Mouse (Mus musculus) heart, embryonic 14.5 days (tissue): ENCODE measurements at regions not wholly inside any gene's neighbourhood (a gene's known extent, or its start where the extent isn't known, plus 50 kb on each side); places are given as distances from the start of the nearest gene placed in this dataset.
A peak's percentile ranks its signal among the peaks of the same experiment; 100 is the strongest.

Source experiments
- ATAC-seq: fragments of 200-750 bp; cut with Nextera tagmentation; 2 replicates; pipeline ENCODE4 v1.8.0; 2017; ENCODE audit warnings: low read depth, moderate TSS enrichment; ENCODE audit not compliant: insufficient number of reproducible peaks, insufficient read depth, low FRiP score
- H3K27ac ChIP-seq, 2 experiments: fragments of 200-500 bp in 1 of 2; fragments of 300-500 bp in 1 of 2; sonication (generic) in 1 of 2; replicated peaks in 1 of 2; 2 replicates each; pipeline ENCODE4 v1.5.1; 2012 to 2014; ENCODE audit warnings: low read depth in 2 of 2, low read length in 2 of 2, control low read depth in 1 of 2, mild to moderate bottlenecking in 1 of 2, mixed read lengths in 1 of 2; ENCODE audit not compliant: control insufficient read depth in 1 of 2, insufficient read depth in 1 of 2
- H3K27me3 ChIP-seq: fragments of 300-500 bp; sonication (generic); 2 replicates; pipeline ENCODE4 v1.6.1; 2014; ENCODE audit warnings: mild to moderate bottlenecking, low read length, control low read depth; ENCODE audit not compliant: control insufficient read depth, insufficient read depth
- H3K36me3 ChIP-seq: fragments of 300-500 bp; sonication (generic); 2 replicates; pipeline ENCODE4 v1.6.1; 2014; ENCODE audit warnings: mild to moderate bottlenecking, control low read depth, low read length, mixed read lengths; ENCODE audit not compliant: control insufficient read depth, insufficient read depth
- H3K4me1 ChIP-seq, 2 experiments: fragments of 200-500 bp in 1 of 2; fragments of 300-500 bp in 1 of 2; sonication (generic) in 1 of 2; 2 replicates each; pipeline ENCODE4 v1.6.1; 2012 to 2014; ENCODE audit warnings: low read length in 2 of 2, control low read depth in 1 of 2, mixed read lengths in 1 of 2; ENCODE audit not compliant: control insufficient read depth in 2 of 2, insufficient read depth in 2 of 2
- H3K4me2 ChIP-seq: fragments of 300-500 bp; sonication (generic); 2 replicates; pipeline ENCODE4 v1.6.1; 2014; ENCODE audit warnings: mild to moderate bottlenecking, low read length
- H3K4me3 ChIP-seq, 2 experiments: fragments of 200-500 bp in 1 of 2; fragments of 300-500 bp in 1 of 2; sonication (generic) in 1 of 2; 2 replicates each; pipeline ENCODE4 v1.5.1; 2012 to 2014; ENCODE audit warnings: low read length in 2 of 2, mild to moderate bottlenecking in 2 of 2, control low read depth in 1 of 2, low read depth in 1 of 2, moderate library complexity in 1 of 2; ENCODE audit not compliant: control insufficient read depth in 1 of 2, insufficient read depth in 1 of 2
- H3K9ac ChIP-seq: fragments of 300-500 bp; sonication (generic); 2 replicates; pipeline ENCODE4 v1.6.1; 2014; ENCODE audit warnings: mild to moderate bottlenecking, low read length
- H3K9me3 ChIP-seq: fragments of 300-500 bp; sonication (generic); 2 replicates; pipeline ENCODE4 v1.6.1; 2016; ENCODE audit warnings: low read length, control low read depth; ENCODE audit not compliant: control insufficient read depth
- WGBS: fragments of 180-500 bp; shearing (Covaris S2); extraction: QIAGEN DNeasy Blood & Tissue Kit; methylation state at CpG from one replicate; pipeline ENCODE4 v1.1.7; 2014; 5-methylcytosine and 5-hydroxymethylcytosine counted together

- Histone ChIP-seq H3K36me3 (no peaks in the 10 kb centered on the region), H3K4me2 (no peak overlapping the region), H3K4me1 (peaks cover 0 to 2% of the 10 kb centered on the region in 2 experiments; a peak in 1 of 4 replicates), H3K9me3 (no peaks in the 10 kb centered on the region), H3K9ac (no peak overlapping the region), H3K27ac (no peak overlapping the region), H3K4me3 (no peak overlapping the region), H3K27me3 (no peaks in the 10 kb centered on the region)
- ATAC-seq = no peak
- 92% methylated on average over 9 of the region's 9 CpGs for WGBS
Measured at GRCm38 (mm10) chr14:53845646-53846045, 408.3 kb downstream of the Dad1 start.

GRCm38 (mm10) chr14:53832553-53832952 lies 421.4 kb downstream of the Dad1 start:
- H3K4me3 ChIP-seq = no peak overlapping the region
- H3K27me3 ChIP-seq = no peaks in the 10 kb centered on the region
- 80% methylated on average over 3 of the region's 3 CpGs for WGBS
- no peak for ATAC-seq
- H3K9me3 ChIP-seq = no peaks in the 10 kb centered on the region
- H3K27ac ChIP-seq = no peak overlapping the region
- no peak overlapping the region for H3K9ac ChIP-seq
- H3K36me3 ChIP-seq = no peaks in the 10 kb centered on the region
- H3K4me1 ChIP-seq = no peaks in the 10 kb centered on the region
- H3K4me2 ChIP-seq = no peak overlapping the region

- no peaks in the 10 kb centered on the region for H3K4me1 ChIP-seq
- no peak overlapping the region for H3K27ac ChIP-seq
- no peak overlapping the region for H3K4me2 ChIP-seq
- no peaks in the 10 kb centered on the region for H3K36me3 ChIP-seq
- H3K9me3 ChIP-seq = no peaks in the 10 kb centered on the region
- H3K9ac ChIP-seq = no peak overlapping the region
- no peaks in the 10 kb centered on the region for H3K27me3 ChIP-seq
- no peak for ATAC-seq
- H3K4me3 ChIP-seq = no peak overlapping the region
- WGBS = 73% methylated on average over 6 of the region's 6 CpGs
Measured at GRCm38 (mm10) chr14:53831651-53832050, 422.3 kb downstream of the Dad1 start.

GRCm38 (mm10) chr14:53830717-53831116 lies 423.2 kb downstream of the Dad1 start:
- no peaks in the 10 kb centered on the region for H3K9me3 ChIP-seq
- ATAC-seq = no peak
- no peak overlapping the region for H3K9ac ChIP-seq
- 41% methylated on average over 1 of the region's 1 CpGs for WGBS
- no peaks in the 10 kb centered on the region for H3K27me3 ChIP-seq
- H3K27ac ChIP-seq = no peak overlapping the region
- H3K4me3 ChIP-seq = no peak overlapping the region
- no peak overlapping the region for H3K4me2 ChIP-seq
- no peaks in the 10 kb centered on the region for H3K4me1 ChIP-seq
- H3K36me3 ChIP-seq = no peaks in the 10 kb centered on the region

DNA sequence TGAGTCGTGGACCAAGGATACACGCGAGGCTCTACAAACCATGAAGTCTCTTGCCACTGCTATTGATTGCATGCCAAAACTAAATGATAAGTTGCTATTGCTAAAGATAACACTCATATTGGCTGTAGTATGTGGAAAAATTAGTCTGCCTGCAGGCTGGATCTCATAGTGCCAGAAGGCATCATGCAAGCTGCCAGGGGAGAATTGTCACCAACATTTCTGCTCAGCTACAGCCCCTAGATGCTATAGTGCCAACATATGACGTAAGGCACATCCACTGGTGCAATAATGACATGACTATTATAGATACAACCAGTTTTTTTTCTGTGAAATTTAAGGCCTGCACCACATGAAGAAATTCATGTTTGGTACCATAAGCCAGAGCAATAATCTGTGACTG lies 427.1 kb downstream of the Dad1 start:
- Histone ChIP-seq H3K36me3 (no peaks in the 10 kb centered on the region), H3K9ac (no peak overlapping the region), H3K4me1 (no peaks in the 10 kb centered on the region), H3K9me3 (no peaks in the 10 kb centered on the region), H3K4me3 (no peak overlapping the region), H3K27ac (no peak overlapping the region), H3K4me2 (no peak overlapping the region), H3K27me3 (no peaks in the 10 kb centered on the region)
- no peak for ATAC-seq
- 82% methylated on average over 4 of the region's 4 CpGs for WGBS

DNA sequence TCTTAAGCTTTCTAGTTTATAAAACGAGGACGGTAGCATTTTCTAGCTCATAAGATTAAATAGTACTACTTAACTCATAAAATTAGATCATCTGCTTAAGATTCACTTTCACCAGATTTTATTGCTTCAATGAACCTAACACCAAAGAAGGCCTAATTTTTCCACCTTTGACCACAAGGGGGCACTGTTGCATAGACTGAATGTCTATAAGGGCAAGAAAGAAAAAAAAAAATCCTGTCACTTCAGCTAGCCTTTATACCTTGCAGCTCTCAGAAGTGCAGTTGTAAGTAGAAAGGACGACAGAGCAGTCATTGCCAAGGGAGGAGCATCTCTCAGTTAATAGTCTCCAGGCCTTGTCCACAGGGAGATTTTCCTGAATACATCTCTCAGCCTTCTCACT lies 447.7 kb downstream of the Dad1 start:
- Histone ChIP-seq H3K9me3 (no peaks in the 10 kb centered on the region), H3K9ac (no peak overlapping the region), H3K36me3 (no peaks in the 10 kb centered on the region), H3K4me1 (0 out of 4 replicates have a peak, but pooled peaks cover 0 to 2% of the 10 kb centered on the region in 2 experiments), H3K4me2 (no peak overlapping the region), H3K27me3 (no peaks in the 10 kb centered on the region), H3K27ac (no peak overlapping the region), H3K4me3 (no peak overlapping the region)
- ATAC-seq = no peak
- WGBS = 11% methylated on average over 3 of the region's 3 CpGs

GRCm38 (mm10) chr14:53803698-53804620 lies 449.9 kb downstream of the Dad1 start:
- Histone ChIP-seq H3K4me3 (no peak overlapping the region), H3K4me1 (0 out of 4 replicates have a peak, but pooled peaks cover 0 to 2% of the 10 kb centered on the region in 2 experiments), H3K9me3 (no peaks in the 10 kb centered on the region), H3K27me3 (no peaks in the 10 kb centered on the region), H3K36me3 (no peaks in the 10 kb centered on the region), H3K4me2 (peak overlapping the region; percentile 52), H3K27ac (no peak overlapping the region), H3K9ac (no peak overlapping the region; the same call in 1 of the 2 replicates)
- ATAC-seq = no peak
- 24% methylated on average over 17 of the region's 17 CpGs for WGBS
